Mouse (Mus musculus) retina, postnatal 7 days (tissue): ENCODE results near the gene Slc39a1.

Experiments used
- DNase-seq: peaks from one replicate; pipeline ENCODE4 v3.0.0-alpha.2; 2012; ENCODE audit warnings: low read depth, low spot score

Gene Slc39a1

DNA sequence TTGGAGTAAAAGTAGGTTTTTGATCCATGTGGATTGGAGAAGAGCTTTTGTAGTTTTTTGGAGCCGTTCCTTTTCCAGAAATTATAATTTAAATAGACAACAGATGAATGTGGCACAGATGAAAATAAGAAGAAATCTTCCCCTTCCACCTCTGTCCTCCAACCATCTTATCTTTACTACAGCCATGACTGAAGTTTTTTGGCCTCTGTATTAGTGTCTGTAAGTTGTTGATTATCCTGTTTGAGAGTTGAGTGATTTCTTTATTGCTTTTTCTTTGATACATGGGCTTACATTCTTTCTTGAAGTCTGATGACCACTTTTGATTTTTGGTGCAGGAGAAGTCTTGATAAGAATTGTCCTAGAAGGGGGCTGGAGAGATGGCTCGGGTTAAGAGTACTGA lies 46.7 kb downstream of the Slc39a1 start:
- DNase-seq = no peak
